Mouse (Mus musculus) cerebellum, adult 11-12 months (tissue): ENCODE measurements around the gene Zfp800.

Experiments
- DNase-seq: peaks from one replicate; pipeline ENCODE4 v3.0.0; 2022

Gene Zfp800

DNA sequence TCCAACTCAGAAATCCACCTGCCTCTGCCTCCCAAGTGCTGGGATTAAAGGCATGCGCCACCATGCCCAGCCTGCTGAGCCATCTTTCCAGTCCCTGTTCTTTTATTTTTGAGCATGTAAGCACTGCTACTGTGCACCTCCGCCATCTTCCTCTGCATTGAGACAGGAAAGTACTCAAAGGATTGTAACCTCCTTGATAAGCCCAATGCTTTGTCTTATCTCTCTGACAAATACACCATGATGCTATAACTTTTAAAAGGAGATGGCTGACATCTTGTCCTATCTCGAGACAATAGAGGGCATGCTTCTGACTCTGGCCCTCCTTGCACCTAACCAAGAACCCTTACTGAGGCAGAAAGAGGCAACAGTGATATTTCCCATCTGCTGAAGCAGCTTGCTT, 88.9 kb downstream of the Zfp800 start:
- no peak for DNase-seq

DNA sequence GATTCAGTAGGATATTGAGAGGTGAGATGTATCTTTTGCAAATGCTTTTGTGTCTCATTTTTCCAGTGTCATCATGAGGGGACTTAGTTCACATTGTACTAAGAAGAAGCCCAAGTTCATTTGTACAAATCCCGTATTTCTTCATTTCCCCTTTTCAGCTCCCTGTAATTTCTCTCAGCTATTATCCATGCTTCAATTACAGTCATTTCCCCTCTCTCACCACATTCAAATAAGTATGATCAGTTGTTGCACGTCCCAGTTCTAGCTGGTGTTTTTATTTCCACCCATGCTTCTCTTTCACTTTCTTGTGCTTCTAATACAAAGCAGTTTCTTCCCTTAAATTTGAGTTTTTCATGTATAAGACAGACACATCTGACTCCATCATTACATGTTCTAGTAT, 91.1 kb downstream of the Zfp800 start:
- DNase-seq, result no peak

DNA sequence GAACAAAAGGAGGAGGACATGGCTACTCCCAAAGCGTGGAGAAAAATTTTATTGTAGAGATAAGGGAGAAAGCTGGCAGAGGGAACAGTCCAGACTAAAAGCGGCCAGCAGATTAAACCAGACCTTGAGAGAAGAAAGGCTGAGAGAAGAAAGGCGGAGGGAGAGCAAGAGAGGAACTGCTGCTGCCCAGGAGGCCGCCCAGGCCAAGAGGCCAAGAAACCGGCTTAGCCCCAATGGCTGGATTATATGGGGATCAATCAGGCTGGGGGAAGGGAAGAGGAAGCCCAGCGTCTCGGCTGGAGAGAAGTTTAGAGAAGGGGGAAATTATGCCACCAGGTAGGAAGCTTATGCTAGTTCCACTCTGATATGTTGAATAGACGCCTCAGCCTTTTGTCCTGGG, 101.5 kb downstream of the Zfp800 start:
- DNase-seq, result no peak

DNA sequence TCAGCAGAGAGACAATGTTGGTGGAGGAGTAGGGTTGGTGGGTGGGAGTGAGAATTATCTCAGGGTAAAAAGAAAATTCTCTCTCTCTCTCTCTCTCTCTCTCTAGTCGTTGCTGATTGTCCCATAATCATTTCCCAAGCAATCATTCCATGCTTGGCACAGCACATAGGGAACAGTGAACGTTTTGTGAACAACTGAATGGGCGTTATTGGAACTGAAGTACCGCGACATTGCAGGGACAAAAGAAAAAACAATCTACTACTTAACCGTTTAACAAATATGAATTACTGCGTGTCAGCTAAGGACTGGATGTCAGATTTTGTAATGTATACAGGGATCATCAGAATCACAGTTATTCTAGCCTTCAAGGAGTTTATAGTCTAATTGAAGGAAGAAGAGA, 102.2 kb downstream of the Zfp800 start:
- no peak for DNase-seq

DNA sequence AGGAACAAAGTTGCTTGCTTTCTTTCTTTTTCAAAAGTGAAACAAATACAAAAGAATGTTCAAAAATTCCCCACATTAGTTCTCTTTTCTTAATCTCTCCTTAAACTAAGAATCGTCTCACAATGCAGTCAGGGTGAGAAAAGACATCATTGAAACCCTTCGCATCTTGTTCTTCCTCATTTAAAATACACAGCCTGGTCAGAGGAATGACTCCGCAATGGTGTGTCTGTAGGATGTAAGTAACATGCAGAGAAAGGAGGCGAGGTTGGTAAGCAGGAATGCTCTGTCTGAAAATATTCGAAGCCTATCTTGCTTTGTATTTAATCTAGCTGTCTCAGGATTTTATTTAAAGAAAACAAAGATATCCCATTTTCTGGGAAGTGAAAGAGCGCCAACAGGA, 105.0 kb downstream of the Zfp800 start:
- no peak for DNase-seq

DNA sequence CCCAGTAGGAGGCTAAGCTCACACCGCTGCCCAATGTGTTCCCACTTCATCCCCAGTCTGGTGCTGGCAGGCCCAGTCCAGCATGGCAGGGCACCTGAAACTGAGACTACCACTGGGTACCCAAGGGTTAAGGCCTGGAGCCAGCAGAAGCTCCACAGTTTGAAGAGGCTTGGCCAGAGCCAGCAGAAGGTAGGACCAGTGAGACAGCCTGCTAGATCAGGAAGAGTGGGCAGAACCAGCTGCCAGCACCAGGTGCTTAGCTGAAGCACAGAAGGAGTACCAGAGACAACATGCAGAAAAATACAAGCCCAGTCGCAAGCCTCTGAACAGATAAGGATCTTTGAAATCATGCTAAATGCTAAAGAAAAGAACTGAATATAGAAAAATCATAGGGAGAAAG, 117.9 kb downstream of the Zfp800 start:
- peak; percentile 30 for DNase-seq

DNA sequence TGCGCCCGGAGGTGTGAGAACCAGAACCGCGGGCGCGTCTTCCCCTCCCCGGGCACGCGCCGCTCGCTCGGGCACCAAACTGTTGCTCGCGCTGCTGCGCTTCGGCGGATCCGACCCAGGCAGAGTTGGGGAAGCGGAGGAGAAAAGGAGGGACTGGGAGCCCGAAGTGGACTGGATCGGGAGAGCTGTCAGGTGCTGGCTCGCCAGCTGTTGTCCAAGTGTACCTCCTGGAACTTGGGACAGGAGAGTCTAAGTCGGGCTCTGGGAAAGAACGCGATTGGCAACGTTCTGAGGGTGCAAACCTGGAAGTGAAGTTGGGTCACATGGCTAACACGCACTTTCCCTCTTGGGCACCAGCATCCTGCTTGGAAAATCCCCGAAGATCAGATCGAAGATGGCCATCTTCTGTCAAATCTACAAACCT, 135.6 kb downstream of the Zfp800 start:
- DNase-seq, result no peak

DNA sequence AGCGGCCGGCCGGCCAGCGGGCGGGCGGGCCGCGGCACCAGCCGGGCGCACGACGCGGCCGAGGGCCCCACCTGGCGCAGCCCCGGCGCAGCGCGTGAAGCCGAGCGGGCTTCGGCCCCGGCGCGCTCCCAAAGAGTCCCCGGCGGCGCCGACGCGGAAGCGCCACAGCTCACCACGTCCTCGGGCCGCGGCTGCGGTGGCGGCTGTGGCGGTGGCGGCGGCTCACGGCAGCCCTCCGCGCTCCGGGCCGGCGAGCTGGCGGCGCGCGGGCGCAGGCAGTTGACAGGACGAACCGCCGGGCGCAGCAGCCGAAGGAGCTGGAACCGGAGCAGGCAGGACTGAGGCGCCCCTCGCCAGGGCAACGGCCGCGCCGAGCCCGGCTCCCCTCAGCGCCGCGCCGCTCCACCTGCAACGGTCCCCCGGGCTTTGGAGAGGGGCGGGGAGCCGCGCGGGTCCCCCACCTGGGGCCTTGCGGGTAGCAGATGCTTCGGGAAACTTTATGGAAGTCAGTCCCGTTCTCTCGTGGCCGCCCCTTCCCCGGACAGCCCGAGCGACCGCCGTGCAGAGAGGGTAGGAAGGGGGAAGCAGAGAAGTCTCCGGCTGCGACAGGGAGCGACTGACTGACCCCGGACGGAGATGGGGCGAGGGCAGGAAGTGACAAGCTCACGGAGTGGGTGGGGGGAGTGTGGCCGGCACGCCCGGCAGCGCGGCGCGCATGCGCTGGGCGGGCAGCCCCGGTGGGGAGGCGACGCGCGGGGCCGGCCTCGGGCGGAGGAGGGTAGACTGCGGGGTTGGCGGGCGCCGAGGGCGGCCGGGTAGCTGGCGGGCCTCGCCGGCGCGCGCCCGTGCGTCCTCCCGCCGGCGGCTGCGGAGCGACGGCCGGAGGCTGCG, 136.3 kb downstream of the Zfp800 start:
- DNase-seq, result peak; percentile 92

DNA sequence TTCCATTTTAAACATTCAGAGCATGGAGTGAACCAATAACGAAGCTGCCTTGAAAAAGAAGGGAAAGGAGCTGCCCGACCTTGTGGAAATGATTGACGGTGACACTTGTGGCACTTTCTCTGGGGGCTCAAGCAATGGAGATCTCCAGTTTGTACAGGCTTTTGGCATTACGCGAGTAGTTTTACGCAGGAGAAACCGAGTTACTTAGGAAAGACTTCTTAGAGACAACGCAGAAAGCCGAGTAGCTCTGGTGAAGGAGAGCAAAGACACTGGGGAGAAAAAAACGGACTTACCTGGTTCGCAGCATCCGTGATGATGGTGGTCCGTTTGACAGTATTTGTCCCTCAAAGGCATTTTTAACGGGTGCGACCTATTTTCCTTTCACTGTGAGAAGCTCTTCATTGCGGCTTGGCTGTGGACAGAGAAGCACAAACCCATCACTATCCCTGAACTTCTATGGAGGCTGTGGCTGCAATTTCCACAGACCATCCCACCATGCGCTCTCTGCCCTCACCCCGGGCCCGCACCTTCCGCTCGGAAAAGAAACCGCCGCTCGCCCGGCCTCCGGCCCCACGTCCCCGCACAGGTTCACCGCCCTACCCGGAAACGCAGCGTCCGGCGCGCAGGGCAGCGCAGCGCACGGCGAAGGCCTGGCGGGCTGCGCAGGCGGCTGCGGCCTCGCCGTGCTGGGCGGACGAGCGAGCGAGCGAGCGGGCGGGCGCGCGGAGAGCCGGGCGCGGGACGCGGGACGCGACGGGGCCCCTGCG, 137.2 kb downstream of the Zfp800 start:
- peak; percentile 31 for DNase-seq

DNA sequence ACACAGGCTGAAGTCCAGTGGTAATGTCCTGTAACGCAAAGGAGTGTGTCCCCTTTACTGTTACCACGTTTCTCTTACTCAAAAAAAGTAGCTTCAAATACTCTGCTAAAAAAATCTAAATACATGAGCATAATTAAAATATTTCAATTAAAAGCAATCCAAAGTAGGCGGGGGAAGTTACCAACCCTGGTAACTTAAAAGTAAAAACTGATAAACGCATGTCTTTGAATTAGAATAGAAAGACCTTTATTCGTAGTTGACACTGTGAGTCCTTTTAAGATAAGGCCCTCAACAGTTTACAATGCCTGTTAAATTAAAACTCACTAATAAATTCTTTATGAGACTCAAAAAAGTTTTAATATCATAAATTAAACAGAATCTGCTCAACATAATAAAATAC, 138.1 kb downstream of the Zfp800 start:
- DNase-seq, result no peak

DNA sequence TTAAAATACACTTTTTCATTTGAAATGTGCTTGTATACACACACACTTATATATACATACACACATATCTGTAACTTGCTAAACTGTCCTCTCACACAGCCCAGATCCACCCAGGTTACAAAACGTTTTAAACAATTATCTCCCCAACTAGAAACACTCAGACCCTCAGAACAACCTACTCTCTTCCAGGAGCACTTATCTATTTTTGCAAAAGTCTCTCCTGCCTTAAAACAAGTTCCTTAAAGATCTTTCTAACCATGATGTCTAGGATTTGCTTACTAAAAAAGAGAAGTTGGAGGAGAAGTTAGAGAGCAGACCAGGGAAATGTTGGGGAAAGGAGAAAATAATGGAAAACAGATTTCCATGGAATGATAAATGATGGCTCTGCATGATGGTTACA, 139.4 kb downstream of the Zfp800 start:
- no peak for DNase-seq

DNA sequence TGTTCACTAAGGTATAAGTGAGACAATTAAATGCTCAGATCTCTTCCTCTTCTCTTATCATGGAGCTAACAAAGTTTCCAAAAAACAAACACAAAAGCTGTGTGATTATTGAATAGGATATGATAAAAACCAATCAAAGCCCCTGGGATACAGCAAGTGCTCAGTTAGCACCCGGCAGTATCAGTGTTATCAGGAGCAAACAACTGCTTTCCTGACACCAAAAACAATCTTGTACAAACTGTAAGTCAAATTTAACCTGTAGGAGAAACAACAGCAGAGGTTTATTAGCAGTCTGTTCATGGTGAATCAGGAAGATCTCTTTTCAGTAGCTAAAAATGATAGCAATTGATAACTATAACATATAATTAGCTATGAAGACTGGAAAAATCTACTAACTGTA, 140.0 kb downstream of the Zfp800 start:
- no peak for DNase-seq

DNA sequence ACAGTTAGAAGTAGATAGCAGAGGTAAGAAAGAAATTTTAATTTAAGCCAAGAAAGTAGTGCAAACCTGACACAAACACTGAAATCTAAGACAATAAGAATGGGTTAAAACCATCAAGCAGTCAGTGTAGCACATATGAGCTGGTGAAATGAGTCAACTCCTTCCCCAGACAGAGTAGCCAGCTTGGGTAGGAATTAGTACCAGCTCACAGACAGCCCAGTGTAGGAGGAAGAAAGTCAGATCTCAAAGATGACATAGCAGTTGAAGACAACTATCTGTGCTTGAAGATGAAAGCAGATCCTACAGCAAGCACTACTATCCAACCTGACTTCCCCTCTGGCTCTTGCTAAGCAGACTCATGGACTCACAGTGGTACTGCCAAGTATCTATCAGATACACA, 145.0 kb downstream of the Zfp800 start:
- no peak for DNase-seq

DNA sequence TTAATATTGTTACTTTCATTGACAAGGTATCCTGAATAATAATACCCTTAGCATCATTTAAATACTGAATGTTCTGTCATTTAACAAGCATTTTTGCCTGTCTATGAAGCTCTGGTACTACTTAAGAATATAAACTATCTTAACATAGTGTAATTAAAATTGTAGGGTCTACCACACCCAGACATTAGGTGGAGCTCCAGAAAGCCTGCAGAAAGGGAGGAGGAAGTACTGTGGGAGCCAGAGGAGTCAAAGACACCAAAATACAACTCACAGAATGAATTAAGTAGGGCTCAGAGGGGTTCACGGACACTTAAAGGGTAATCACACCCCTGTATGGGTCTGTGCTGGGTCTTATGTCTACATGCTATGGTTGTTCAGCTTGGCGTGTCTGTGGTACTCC, 149.6 kb downstream of the Zfp800 start:
- no peak for DNase-seq

DNA sequence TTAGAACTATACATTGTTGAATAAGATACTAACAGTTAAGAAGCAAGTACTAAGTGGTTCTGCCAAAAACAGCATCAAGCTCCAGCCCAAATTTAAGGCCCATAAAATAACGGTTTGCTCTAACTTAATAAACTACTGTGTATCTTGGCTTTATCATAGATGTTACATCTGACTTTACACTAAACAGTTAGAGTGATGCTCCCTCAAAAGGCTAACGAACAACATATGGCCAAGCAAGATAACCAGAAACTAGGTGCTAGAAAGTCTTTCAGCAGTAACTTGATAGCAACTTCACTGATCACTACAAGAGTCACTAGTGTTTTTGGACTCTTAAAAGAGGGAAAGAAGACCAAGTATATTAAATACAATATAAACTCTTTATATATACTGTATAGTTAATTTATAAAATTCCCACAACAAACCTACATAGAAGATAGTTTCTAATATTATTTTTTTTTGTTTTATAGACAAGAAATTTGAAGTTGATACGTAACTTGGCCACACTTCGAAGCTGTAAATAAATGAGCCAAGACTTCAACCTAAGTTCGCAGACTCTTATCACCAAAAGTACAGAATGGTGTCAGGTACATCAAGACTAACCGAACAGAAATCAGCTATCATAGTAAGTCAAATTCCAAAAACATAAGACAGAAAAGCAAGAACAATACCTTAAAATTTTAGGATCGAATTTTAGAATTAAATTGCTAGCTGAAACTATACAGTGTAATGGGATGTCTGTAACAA, 165.0 kb downstream of the Zfp800 start:
- DNase-seq, result no peak

DNA sequence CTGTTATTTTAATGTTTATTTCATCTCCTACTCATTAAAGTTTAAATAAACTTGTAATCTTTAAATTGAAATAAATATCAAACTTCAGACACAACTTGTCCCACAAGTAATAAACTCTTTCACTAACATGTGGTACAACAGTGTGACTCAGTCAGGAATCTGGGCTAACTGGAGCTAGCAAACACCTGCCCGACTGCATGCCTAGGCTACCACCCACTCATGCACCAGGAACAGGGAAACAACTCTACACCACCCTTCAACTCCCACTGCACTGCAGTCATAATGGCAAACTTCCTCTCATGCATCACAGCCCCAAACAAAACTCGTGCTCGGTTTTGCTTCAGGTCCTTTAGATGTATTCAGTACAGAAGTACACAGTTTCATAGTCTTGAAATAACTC, 169.7 kb downstream of the Zfp800 start:
- no peak for DNase-seq

DNA sequence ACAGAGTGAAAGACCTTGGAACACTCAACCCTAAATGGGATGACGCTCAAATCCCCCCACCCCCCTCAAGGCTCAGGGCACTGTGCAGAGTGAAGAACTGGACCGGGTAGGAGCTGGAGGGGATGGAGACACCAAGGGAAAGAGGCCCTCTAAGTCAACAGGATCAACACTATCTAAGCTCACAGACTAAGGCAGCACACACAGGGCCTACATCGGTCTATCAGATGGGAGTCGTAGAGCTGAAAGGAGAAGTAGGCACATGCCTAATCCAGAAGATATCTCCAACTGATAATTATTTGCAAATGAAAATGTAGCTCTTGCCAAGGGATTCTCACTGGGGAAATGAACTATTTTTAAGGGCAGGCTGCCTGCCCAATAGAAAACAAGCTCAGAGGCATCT, 176.8 kb downstream of the Zfp800 start:
- no peak for DNase-seq

DNA sequence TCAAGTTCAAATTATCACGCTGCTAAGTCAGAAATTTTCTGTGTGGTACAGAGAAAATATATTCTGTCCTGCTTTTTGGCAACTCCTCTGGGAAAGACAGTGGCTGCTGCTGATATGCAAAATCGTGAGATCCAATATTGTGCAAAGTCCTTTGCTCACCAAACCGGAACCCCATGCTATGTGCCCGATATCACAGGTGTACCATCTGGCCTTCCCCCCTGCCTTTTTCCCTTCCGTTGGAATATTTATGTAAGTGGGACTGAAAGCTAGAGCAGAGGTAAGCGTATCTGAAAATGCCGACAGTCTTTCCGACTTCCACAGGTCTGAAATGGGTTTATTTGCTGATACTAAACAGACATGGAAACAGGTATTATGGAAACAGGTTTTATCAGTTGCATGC, 179.4 kb downstream of the Zfp800 start:
- DNase-seq, result peak; percentile 61

DNA sequence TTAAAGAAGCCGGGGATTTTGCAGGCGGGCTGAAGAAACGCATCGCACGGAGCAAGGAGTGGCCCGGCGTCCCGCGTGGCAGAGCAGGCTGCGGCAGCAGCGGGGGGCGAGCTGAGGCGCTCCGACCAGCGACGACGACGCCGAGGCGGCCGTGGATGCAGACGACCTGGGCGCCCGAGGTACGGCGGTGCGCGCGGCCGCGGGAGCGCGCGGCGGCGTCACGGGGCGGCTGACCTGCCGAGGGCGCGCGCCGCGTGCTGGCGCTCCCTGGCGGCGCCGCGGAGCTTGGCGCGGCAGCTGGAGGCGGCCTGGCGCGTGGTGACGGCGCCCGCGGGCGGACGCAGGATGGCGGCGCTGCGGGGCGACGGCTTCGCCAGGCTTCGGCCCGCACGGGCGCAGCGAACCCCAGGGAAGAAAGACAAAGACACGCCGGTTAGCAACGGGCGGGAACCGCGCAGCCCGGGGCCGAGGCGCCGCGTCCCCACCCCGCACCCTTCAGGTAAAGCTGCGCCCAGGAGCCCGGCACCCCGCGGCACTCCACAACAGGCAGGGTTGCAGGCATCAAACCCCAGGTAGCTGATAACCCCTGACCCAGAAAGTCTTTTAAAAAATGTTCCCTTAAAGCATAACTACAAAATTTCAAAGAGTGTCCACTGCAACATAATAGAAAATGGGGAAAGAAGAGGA, 182.4 kb downstream of the Zfp800 start:
- peak; percentile 82 for DNase-seq

DNA sequence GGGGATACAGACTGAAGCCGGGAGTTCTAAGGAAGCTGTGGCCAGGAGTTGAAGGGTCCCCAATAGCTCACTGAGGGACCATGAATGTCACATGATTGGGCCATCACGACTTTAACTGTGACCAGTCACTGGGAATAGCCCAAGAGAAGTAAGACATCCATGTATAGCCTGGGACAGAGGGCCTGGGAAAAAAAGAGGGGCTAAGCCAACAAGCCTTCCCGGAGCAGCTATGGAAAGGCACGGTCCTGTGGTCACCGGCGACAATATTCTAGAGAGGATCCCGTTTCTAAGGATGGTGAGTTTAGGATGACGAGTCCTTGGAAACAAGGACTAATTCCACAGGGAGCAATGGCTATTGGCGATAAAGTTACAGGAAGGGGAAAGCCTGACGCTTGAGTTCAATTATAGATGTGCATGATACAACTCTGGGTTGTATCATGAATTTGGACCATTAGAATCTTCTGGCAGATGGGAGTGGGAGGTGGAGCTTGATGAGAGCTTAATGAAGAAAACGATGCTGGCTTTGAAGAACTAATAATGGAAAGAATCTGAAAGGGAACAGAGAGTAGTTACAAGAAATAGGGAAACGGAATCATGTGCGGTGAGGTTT, 183.0 kb downstream of the Zfp800 start:
- DNase-seq, result no peak

DNA sequence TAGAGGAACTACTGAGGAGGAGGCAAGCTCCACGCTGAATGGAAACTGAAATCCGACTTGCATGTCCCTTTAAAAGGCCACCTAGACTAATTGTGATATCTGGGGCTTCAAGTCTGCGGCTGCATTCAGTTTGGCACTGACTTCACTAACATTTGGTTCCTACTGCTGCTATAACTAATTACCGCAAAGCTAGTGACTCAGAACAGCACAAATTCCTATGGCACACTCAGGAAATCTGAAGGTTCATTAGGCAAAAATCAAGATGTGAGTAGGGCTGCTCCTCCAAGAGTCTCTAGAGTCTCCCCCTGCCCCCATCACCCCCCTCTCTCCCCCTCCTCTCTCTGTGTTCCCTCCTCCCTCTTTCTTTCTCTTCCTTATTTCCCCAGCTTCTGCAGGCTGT, 194.4 kb downstream of the Zfp800 start:
- DNase-seq, result no peak

DNA sequence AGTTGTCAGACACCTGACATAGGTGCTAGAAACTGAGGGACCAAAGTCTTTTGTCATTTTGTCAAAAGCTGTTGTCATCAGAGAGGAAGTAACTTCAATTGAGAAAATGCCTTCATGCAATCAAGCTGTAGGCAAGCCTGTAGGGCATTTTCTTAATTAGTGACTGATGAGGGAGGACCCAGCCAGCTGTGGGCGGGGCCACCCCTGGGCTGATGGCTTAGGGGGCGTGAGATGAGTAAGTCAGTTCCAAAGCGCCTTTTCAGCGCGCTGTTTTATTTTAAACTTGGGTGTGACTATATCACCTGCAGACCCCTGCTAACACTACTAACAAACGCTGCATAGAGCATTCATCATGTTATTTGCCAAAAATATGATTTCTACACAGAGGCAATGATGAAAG, 195.0 kb downstream of the Zfp800 start:
- DNase-seq, result no peak

DNA sequence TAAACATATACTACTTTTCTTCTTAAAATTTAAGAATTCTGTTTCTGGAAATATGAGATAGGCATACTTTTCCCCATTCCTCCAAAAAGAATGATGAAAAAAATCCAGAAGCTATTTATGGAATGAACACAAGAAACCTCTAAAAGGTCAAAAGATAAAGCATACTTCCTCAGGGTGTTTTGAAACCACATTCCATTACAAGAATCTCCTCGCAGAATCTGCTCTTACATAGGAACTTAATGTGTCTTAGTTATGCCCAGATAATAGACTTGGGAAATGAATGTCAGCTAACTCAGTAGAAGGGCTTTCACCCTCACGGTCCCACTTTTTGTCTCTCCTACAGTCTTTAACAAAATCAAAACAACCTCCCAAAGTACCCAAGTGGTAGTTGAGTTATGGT, 203.9 kb downstream of the Zfp800 start:
- no peak for DNase-seq
